Mouse (Mus musculus) intestine, embryonic 16.5 days (tissue): Measurements from ENCODE around the gene Myb. TPM values are rescaled to one million over a fixed set of nuclear protein-coding genes. Genes with fewer than 3 reads are reported as not detected.

Source experiments
- ATAC-seq: fragments of 200-750 bp; cut with Nextera tagmentation; 2 replicates; pipeline ENCODE4 v1.8.0; 2017; ENCODE audit warnings: moderate TSS enrichment, moderate library complexity
- H3K27ac ChIP-seq: fragments of 300-500 bp; sonication (generic); 2 replicates; pipeline ENCODE4 v1.5.1; 2014; ENCODE audit warnings: mild to moderate bottlenecking, low read length
- H3K27me3 ChIP-seq: fragments of 300-500 bp; sonication (generic); replicated peaks from 2 replicates; pipeline ENCODE4 v1.6.1; 2014; ENCODE audit warnings: low read length, control low read depth, mixed read lengths; ENCODE audit not compliant: control insufficient read depth, insufficient read depth
- H3K36me3 ChIP-seq: fragments of 300-500 bp; sonication (generic); 2 replicates; pipeline ENCODE4 v1.6.1; 2014; ENCODE audit warnings: low read length, control low read depth; ENCODE audit not compliant: control insufficient read depth, insufficient read depth
- H3K4me1 ChIP-seq: fragments of 300-500 bp; sonication (generic); 2 replicates; pipeline ENCODE4 v1.6.1; 2014; ENCODE audit warnings: low read length, control low read depth, mixed read lengths; ENCODE audit not compliant: control insufficient read depth, insufficient read depth
- H3K4me2 ChIP-seq: fragments of 300-500 bp; sonication (generic); 2 replicates; pipeline ENCODE4 v1.6.1; 2014; ENCODE audit warnings: low read depth, low read length, control low read depth
- H3K4me3 ChIP-seq: fragments of 300-500 bp; sonication (generic); 2 replicates; pipeline ENCODE4 v1.5.1; 2014; ENCODE audit warnings: mild to moderate bottlenecking, low read length
- H3K9ac ChIP-seq: fragments of 300-500 bp; sonication (generic); 2 replicates; pipeline ENCODE4 v1.6.1; 2014; ENCODE audit warnings: low read depth, low read length
- H3K9me3 ChIP-seq: fragments of 300-500 bp; sonication (generic); 2 replicates; pipeline ENCODE4 v1.6.1; 2016; ENCODE audit warnings: low read length, control low read depth; ENCODE audit not compliant: control insufficient read depth
- WGBS: fragments of 180-500 bp; shearing (Covaris S2); extraction: QIAGEN DNeasy Blood & Tissue Kit; methylation state at CpG from one replicate; pipeline ENCODE4 v1.1.7; 2014; 5-methylcytosine and 5-hydroxymethylcytosine counted together
- polyA plus RNA-seq: library from polyadenylated mRNA; unstranded; fragments of >200 nt; fragmentation: Nextera tagmentation; extraction: Ambion mirVana; gene quantifications from 2 replicates; pipeline ENCODE4 v1.2.1, GENCODE M21; 2015

Gene Myb
- polyA plus RNA-seq, 1 experiment from 2014 or later, result 5.2 TPM

GRCm38 (mm10) chr10:21159697-21160394 is 938 bp downstream of the Myb start:
- H3K36me3 ChIP-seq, result no peaks in the 10 kb centered on the region
- H3K9me3 ChIP-seq, result no peaks in the 10 kb centered on the region
- peaks cover 10% of the 10 kb centered on the region for H3K4me1 ChIP-seq
- peak; percentile 43 for ATAC-seq
- H3K9ac ChIP-seq, result peak overlapping the region; percentile 81
- no peak overlapping the region for H3K27ac ChIP-seq
- H3K27me3 ChIP-seq, result peaks cover 12% of the 10 kb centered on the region; the same call in 1 of the 2 replicates
- peak overlapping the region; percentile 99 for H3K4me2 ChIP-seq
- peak overlapping the region; percentile 78 for H3K4me3 ChIP-seq
- WGBS, result under 1% methylated on average over 44 of the region's 44 CpGs

GRCm38 (mm10) chr10:21158918-21159443 is 1.8 kb downstream of the Myb start:
- ATAC-seq, result peak; percentile 89
- H3K27ac ChIP-seq, result peak overlapping the region; percentile 57; the same call in 1 of the 2 replicates

GRCm38 (mm10) chr10:21158111-21158917 is 2.5 kb downstream of the Myb start:
- Histone ChIP-seq H3K27me3 (peaks cover 12% of the 10 kb centered on the region; the same call in 1 of the 2 replicates), H3K9ac (peak overlapping the region; percentile 81; the same call in 1 of the 2 replicates), H3K4me3 (peak overlapping the region; percentile 78), H3K36me3 (no peaks in the 10 kb centered on the region), H3K4me1 (peaks cover 10% of the 10 kb centered on the region), H3K9me3 (no peaks in the 10 kb centered on the region), H3K27ac (peak overlapping the region; percentile 57; the same call in 1 of the 2 replicates), H3K4me2 (peak overlapping the region; percentile 99)
- 5% methylated on average over 19 of the region's 19 CpGs for WGBS
- peak; percentile 16; the same call in 1 of the 2 replicates for ATAC-seq

More at GRCm38 (mm10) chr10:21158918-21159443, 1.8 kb downstream of the Myb start:
- Histone ChIP-seq H3K36me3 (no peaks in the 10 kb centered on the region), H3K9ac (peak overlapping the region; percentile 81), H3K4me1 (peaks cover 10% of the 10 kb centered on the region), H3K4me2 (peak overlapping the region; percentile 99), H3K27me3 (peaks cover 12% of the 10 kb centered on the region; the same call in 1 of the 2 replicates), H3K4me3 (peak overlapping the region; percentile 78), H3K9me3 (no peaks in the 10 kb centered on the region)
- under 1% methylated on average over 35 of the region's 35 CpGs for WGBS

- peaks cover 11% of the 10 kb centered on the region; the same call in 1 of the 2 replicates for H3K27me3 ChIP-seq
- H3K36me3 ChIP-seq, result no peaks in the 10 kb centered on the region
- ATAC-seq, result no peak
- peaks cover 10% of the 10 kb centered on the region for H3K4me1 ChIP-seq
- H3K9ac ChIP-seq, result no peak overlapping the region
- H3K4me2 ChIP-seq, result no peak overlapping the region
- H3K27ac ChIP-seq, result no peak overlapping the region
- WGBS, result 76% methylated on average over 5 of the region's 5 CpGs
- H3K4me3 ChIP-seq, result no peak overlapping the region
- no peaks in the 10 kb centered on the region for H3K9me3 ChIP-seq
Measured at GRCm38 (mm10) chr10:21156953-21157499, 3.8 kb downstream of the Myb start.

GRCm38 (mm10) chr10:21156416-21156815 is 4.4 kb downstream of the Myb start:
- Histone ChIP-seq H3K4me1 (peaks cover 8% of the 10 kb centered on the region), H3K27me3 (peaks cover 6% of the 10 kb centered on the region; the same call in 1 of the 2 replicates), H3K9me3 (no peaks in the 10 kb centered on the region), H3K4me3 (no peak overlapping the region), H3K4me2 (no peak overlapping the region), H3K36me3 (no peaks in the 10 kb centered on the region), H3K9ac (no peak overlapping the region), H3K27ac (no peak overlapping the region)
- WGBS, result 90% methylated on average over 3 of the region's 3 CpGs
- no peak for ATAC-seq

- no peak overlapping the region for H3K4me3 ChIP-seq
- 61% methylated on average over 3 of the region's 3 CpGs for WGBS
- no peak for ATAC-seq
Measured at GRCm38 (mm10) chr10:21154927-21155326, 5.9 kb downstream of the Myb start.

GRCm38 (mm10) chr10:21153433-21153832 is 7.4 kb downstream of the Myb start:
- H3K27me3 ChIP-seq, result no peaks in the 10 kb centered on the region
- ATAC-seq, result no peak
- H3K27ac ChIP-seq, result no peak overlapping the region
- 0 out of 2 replicates have a peak, but pooled peaks cover under 1% of the 10 kb centered on the region for H3K4me1 ChIP-seq
- no peak overlapping the region for H3K4me2 ChIP-seq
- H3K9me3 ChIP-seq, result no peaks in the 10 kb centered on the region
- H3K9ac ChIP-seq, result no peak overlapping the region
- WGBS, result 90% methylated on average over 4 of the region's 4 CpGs
- H3K4me3 ChIP-seq, result no peak overlapping the region
- H3K36me3 ChIP-seq, result no peaks in the 10 kb centered on the region

More at GRCm38 (mm10) chr10:21154927-21155326, 5.9 kb downstream of the Myb start:
- Histone ChIP-seq H3K36me3 (no peaks in the 10 kb centered on the region), H3K27me3 (peaks cover 3% of the 10 kb centered on the region; the same call in 1 of the 2 replicates), H3K4me1 (peaks cover 8% of the 10 kb centered on the region; the same call in 1 of the 2 replicates), H3K4me2 (no peak overlapping the region), H3K27ac (no peak overlapping the region), H3K9me3 (no peaks in the 10 kb centered on the region), H3K9ac (no peak overlapping the region)

- 95% methylated on average over 5 of the region's 5 CpGs for WGBS
Measured at GRCm38 (mm10) chr10:21152812-21153211, 8.0 kb downstream of the Myb start.

GRCm38 (mm10) chr10:21151320-21151719 is 9.5 kb downstream of the Myb start:
- H3K36me3 ChIP-seq, result no peaks in the 10 kb centered on the region
- H3K27ac ChIP-seq, result no peak overlapping the region
- no peak overlapping the region for H3K9ac ChIP-seq
- ATAC-seq, result no peak
- H3K27me3 ChIP-seq, result no peaks in the 10 kb centered on the region
- no peak overlapping the region for H3K4me2 ChIP-seq
- H3K4me3 ChIP-seq, result no peak overlapping the region
- H3K9me3 ChIP-seq, result no peaks in the 10 kb centered on the region
- H3K4me1 ChIP-seq, result no peaks in the 10 kb centered on the region

More at GRCm38 (mm10) chr10:21152812-21153211, 8.0 kb downstream of the Myb start:
- Histone ChIP-seq H3K27me3 (no peaks in the 10 kb centered on the region), H3K9me3 (no peaks in the 10 kb centered on the region), H3K36me3 (no peaks in the 10 kb centered on the region), H3K4me2 (no peak overlapping the region), H3K4me3 (no peak overlapping the region), H3K27ac (no peak overlapping the region), H3K4me1 (no peaks in the 10 kb centered on the region), H3K9ac (no peak overlapping the region)
- no peak for ATAC-seq
